Mouse (Mus musculus) spleen, adult 2 months (tissue): ENCODE results near the gene Samd13.

Source experiments
- CTCF ChIP-seq: fragments of 200-500 bp; IDR thresholded peaks from 2 replicates; pipeline ENCODE4 v1.5.1; 2011; ENCODE audit warnings: mild to moderate bottlenecking, inconsistent platforms; ENCODE audit not compliant: insufficient read depth, insufficient read length, insufficient replicate concordance; ENCODE audit errors: extremely low read depth
- POLR2A ChIP-seq: fragments of 200-500 bp; IDR thresholded peaks from 2 replicates; pipeline ENCODE4 v1.6.1; 2011; ENCODE audit warnings: low read depth, low read length, inconsistent platforms

DNA sequence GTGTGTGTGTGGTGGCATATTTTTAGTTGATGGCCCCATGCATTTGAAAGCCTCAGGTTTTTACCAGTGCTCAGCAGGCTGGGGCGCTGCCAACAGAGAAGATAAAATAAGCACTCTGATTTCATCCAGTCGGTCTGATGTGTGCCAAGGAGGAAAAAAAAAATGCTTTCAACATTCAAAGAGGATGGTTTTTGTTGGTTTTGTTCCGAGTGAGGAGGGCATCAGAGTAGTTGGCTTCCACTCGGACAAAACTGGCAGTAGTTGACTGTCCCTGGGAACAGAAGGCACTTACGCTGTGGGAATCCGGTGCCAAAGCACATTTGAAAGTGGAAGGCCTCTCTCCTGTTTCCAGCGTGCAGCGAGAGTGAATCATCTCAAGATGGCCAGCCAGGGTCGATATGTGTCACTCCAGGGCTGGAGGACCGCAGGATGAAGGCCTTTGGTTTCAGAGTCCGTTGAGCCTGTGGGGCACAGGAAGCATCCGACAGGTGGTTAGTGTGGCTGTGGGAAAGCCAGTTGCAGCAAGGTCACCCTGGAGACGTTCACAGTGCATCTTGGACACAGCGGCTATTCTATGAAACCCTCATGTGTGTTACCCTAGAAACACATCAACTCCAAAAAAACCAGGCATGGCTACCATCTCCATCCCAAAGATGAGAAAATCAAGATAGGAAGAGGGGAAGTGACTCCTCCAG lies 64.7 kb downstream of the Samd13 start:
- no peak for TF ChIP-seq POLR2A
- TF ChIP-seq CTCF: no peak
